Mouse (Mus musculus) left cerebral cortex, adult 2 months (tissue): ENCODE results near the gene Dcn. TPM values are rescaled to one million over a fixed set of nuclear protein-coding genes. Genes with fewer than 3 reads are reported as not detected.

Experiments used
- DNase-seq, 2 experiments: peaks; one replicate each; pipeline ENCODE4 v3.0.0; 2021 to 2022; ENCODE audit warnings: low spot score in 2 of 2, mixed read lengths in 1 of 2; ENCODE audit errors: extremely low spot score in 1 of 2
- H3K27ac ChIP-seq: fragments of 200-600 bp; 2 replicates; pipeline ENCODE4 v1.8.1; 2022
- H3K4me3 ChIP-seq: fragments of 200-600 bp; 2 replicates; pipeline ENCODE4 v1.8.1; 2022
- CTCF ChIP-seq: fragments of 200-600 bp; IDR thresholded peaks from 2 replicates; pipeline ENCODE4 v1.8.1; 2022; ENCODE audit warnings: antibody characterized with exemption, mild to moderate bottlenecking, moderate library complexity
- intact Hi-C: fragments of 180-260 bp; cut with DNase I; formaldehyde crosslinking; loops from one replicate; pipeline ENCODE4 v1.15.1; 2025
- long read RNA-seq, 2 experiments: library from polyadenylated mRNA; stranded (forward); transcript quantifications; one replicate each; pipeline ENCODE4 v2.0.0; 2021; ENCODE audit warnings: borderline mapping rate in 2 of 2
- total RNA-seq, 2 experiments: library from RNA; stranded (reverse); gene quantifications; 2 replicates each; pipeline ENCODE4 v1.2.3; 2021

Dcn gene
- total RNA-seq, result 10 to 100 TPM; 22.5 to 25.0 TPM
- long read RNA-seq, experiment 1, transcript Dcn-201 (8 exons, 1,758 nt), result major isoform, 19 of 22 reads
- long read RNA-seq, experiment 1, partial matches to known transcripts, result 2 of 22 reads
- long read RNA-seq, experiment 1, other reads (novel, unspliced or antisense), result 0 of 22 reads
- long read RNA-seq, experiment 2, transcript Dcn-201 (8 exons, 1,758 nt), result major isoform, 23 of 23 reads
- long read RNA-seq, experiment 2, partial matches to known transcripts, result 0 of 23 reads
- long read RNA-seq, experiment 2, other reads (novel, unspliced or antisense), result 0 of 23 reads

DNA sequence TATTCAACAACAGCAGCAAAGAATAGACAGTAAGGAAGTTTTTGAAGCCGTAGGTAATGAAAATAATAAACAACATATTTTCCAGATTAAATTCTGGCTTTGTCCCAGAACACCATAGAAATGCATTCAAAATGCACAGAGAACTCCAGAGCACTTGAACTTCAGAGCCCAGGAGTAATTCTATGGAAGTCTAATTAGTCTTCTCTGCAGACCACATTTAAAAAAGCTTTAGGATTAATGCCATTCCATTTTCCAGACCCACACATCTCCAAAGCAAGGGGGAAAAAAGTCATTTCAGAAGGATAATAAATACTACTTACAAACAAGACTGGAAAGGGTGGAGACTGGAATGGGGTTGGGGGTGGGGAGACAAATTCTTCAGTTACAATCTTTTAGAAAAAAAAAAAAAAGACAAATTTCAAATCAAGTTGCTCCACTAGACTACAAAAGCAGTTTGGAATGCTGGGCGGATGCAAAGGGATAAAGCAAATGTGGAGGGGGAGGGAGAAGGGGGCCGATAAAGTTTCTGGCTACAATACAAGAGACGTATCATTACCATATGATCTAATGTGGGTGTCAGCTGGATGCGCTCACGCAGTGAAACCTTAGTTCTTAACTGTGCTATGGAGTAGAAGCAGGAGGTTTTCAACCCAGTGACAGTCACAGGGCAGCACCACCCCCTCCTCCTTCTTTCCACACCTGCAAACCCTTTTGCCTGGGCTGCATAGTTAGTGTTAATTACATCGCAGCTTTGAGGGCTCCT, at the start of gene Dcn:
Dcn (plus strand) TSS at position 606 of the 763 bp plus-strand sequence.
- DNase-seq, result no peak
- no peak for TF ChIP-seq CTCF
- no peak within 1 kb of the TSS for H3K4me3 ChIP-seq
- H3K27ac ChIP-seq, result no peak within 1 kb of the TSS
- intact Hi-C loops, result no loop called here

- H3K27ac ChIP-seq, result no peak overlapping the region
- TF ChIP-seq CTCF, result no peak
- H3K4me3 ChIP-seq, result no peak overlapping the region
- DNase-seq, result peak; percentile 18 to 51
- intact Hi-C loops, result no loop called here
These were observed 42.7 kb upstream of the Dcn start for GRCm38 (mm10) chr10:97436662-97437061.

DNA sequence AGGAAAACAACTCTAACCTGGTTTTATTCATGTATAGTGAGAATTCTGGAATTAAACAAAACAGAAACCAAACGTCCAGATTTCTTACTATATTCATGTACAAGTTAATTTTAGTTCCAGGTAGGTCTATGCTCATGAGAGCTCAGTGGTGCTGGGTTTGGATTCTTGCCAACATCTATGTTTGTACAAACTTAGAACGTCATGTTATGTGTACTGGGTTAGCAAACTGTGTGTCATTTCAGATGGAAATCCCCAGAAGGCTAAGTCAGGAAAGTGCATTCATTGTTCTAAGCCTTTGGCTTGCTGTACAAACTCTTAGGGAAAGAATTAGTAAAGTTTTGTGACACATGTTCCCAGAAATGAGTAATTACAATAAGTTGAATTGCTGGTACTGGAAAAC, 37.1 kb upstream of the Dcn start:
- DNase-seq, result no peak
- Histone ChIP-seq H3K4me3 (no peak overlapping the region), H3K27ac (no peak overlapping the region)
- intact Hi-C loops, result no loop called here
- no peak for TF ChIP-seq CTCF

- intact Hi-C loops, result no loop called here
- H3K4me3 ChIP-seq, result no peak overlapping the region
- no peak for TF ChIP-seq CTCF
- DNase-seq, result no peak
- no peak overlapping the region for H3K27ac ChIP-seq
These were observed 32.9 kb upstream of the Dcn start for GRCm38 (mm10) chr10:97446486-97446885.

- Histone ChIP-seq H3K27ac (no peak overlapping the region), H3K4me3 (no peak overlapping the region)
- DNase-seq, result no peak
- no peak for TF ChIP-seq CTCF
- intact Hi-C loops, result no loop called here
These were observed 26.5 kb upstream of the Dcn start for GRCm38 (mm10) chr10:97452886-97453285.

GRCm38 (mm10) chr10:97453529-97453928, 25.9 kb upstream of the Dcn start:
- intact Hi-C loops, result no loop called here
- TF ChIP-seq CTCF, result no peak
- no peak overlapping the region for H3K27ac ChIP-seq
- no peak for DNase-seq
- no peak overlapping the region for H3K4me3 ChIP-seq

DNA sequence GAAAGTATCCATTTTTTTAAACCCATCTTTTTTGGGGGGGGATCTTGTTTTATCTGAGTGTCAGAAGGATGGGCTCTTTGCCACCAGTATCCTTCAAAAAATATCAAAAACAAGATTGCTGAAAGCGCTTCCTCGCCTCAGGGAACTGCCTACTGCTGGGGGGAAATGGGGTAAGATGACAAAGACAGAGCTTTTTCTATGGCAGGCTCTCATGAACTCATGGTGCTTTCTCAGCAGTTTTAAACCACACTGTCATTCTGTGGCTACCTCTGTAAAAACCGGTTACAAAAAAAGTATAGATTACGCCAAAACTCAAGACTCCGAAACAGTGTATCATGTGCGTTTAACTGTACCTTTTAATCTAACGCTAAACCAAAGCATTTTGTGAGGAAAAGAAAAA, 22.4 kb upstream of the Dcn start:
- TF ChIP-seq CTCF, result no peak
- intact Hi-C loops, result no loop called here
- no peak for DNase-seq
- Histone ChIP-seq H3K27ac (no peak overlapping the region), H3K4me3 (no peak overlapping the region)

DNA sequence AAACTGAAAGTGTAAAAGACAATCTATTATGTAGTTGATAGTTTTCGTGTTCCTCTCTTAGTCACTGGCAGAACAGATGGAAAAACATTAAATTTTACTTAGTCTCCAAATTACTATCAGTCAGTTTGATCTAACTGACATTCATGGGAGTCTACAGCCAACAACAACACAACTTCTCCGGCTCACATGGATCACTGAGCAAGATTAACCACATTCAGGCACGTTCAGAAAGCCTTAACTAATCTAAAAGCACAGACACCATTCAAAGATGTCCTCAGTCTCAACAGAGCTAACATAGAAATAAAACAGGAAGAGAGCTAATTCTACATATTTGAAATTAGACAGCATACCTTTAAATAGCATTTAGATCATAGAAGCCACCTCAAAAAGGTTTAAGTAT, 12.6 kb upstream of the Dcn start:
- Histone ChIP-seq H3K27ac (no peak overlapping the region), H3K4me3 (no peak overlapping the region)
- no peak for DNase-seq
- intact Hi-C loops, result no loop called here
- TF ChIP-seq CTCF, result no peak

- intact Hi-C loops, result no loop called here
- DNase-seq, result no peak
- Histone ChIP-seq H3K27ac (no peak overlapping the region), H3K4me3 (no peak overlapping the region)
- no peak for TF ChIP-seq CTCF
These were observed 9.8 kb upstream of the Dcn start for GRCm38 (mm10) chr10:97469411-97470140.

- no peak for DNase-seq
- intact Hi-C loops, result no loop called here
- H3K27ac ChIP-seq, result no peak overlapping the region
- no peak overlapping the region for H3K4me3 ChIP-seq
- no peak for TF ChIP-seq CTCF
These were observed 3.9 kb upstream of the Dcn start for GRCm38 (mm10) chr10:97475460-97475859.

DNA sequence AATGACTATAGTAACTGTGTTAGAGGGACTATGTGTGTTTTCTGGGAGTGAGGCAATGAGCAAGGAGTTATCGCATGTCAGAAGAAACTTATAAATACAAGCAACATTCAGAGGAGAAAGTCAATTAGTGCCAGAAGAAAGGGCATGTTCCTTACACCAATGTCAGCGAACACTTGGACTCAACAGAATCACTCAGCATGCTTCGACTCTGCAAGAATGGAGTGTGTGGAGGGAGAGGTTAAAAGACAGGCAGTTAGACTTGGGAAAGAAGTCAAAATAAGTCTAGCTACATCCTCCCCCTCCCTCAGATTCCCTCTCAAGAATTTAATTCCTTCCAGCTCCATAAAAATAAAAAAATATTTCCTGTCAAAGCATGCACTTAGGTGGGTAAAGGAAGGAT, 1.1 kb upstream of the Dcn start:
- DNase-seq, result no peak
- intact Hi-C loops, result no loop called here
- Histone ChIP-seq H3K27ac (no peak overlapping the region), H3K4me3 (no peak overlapping the region)
- no peak for TF ChIP-seq CTCF

DNA sequence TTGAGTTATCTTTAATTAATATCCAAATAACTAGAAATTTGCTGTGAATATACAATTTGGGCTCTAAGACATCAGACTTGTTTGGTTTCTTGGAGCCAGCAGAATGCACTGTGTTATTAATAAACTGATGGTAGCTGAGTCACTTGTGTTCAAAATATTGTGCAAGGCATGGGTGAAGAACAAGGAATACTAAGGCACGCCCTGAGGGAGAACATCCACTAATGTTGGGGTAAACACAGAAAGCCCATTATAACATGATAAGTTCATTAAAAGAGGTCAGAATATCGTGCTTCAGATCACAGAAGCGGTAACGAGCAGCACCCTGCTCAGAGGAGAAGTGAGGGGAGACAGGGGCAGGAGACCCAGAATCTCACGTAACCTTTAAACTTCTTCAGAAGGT, 2.7 kb downstream of the Dcn start:
- no peak for DNase-seq
- Histone ChIP-seq H3K27ac (no peak overlapping the region), H3K4me3 (no peak overlapping the region)
- intact Hi-C loops, result no loop called here
- no peak for TF ChIP-seq CTCF
